Mouse (Mus musculus) heart, embryonic 10.5 days (tissue): ENCODE data around the gene Agbl3. TPM values are rescaled to one million over a fixed set of nuclear protein-coding genes. Genes with fewer than 3 reads are reported as not detected.

ENCODE experiments used
- DNase-seq: peaks from one replicate; pipeline ENCODE4 v3.0.0-alpha.2; 2017; ENCODE audit warnings: low spot score
- H3K27ac ChIP-seq: fragments of 300-500 bp; sonication (generic); 2 replicates; pipeline ENCODE4 v1.5.1; 2016; ENCODE audit warnings: mild to moderate bottlenecking
- H3K27me3 ChIP-seq: fragments of 300-500 bp; sonication (generic); 2 replicates; pipeline ENCODE4 v1.6.1; 2016; ENCODE audit warnings: mild to moderate bottlenecking; ENCODE audit not compliant: poor library complexity, insufficient read depth, severe bottlenecking
- H3K36me3 ChIP-seq: fragments of 300-500 bp; sonication (generic); 2 replicates; pipeline ENCODE4 v1.6.1; 2016; ENCODE audit warnings: mild to moderate bottlenecking, moderate library complexity
- H3K4me1 ChIP-seq: fragments of 300-500 bp; sonication (generic); 2 replicates; pipeline ENCODE4 v1.6.1; 2016; ENCODE audit warnings: mild to moderate bottlenecking
- H3K4me3 ChIP-seq: fragments of 300-500 bp; sonication (generic); 2 replicates; pipeline ENCODE4 v1.5.1; 2016; ENCODE audit warnings: mild to moderate bottlenecking, moderate library complexity
- H3K9me3 ChIP-seq: fragments of 300-500 bp; sonication (generic); 2 replicates; pipeline ENCODE4 v1.6.1; 2016; ENCODE audit warnings: mild to moderate bottlenecking, moderate library complexity
- WGBS: fragments of 180-500 bp; shearing (Covaris S2); methylation state at CpG from one replicate; pipeline ENCODE4 v1.1.7; 2016; 5-methylcytosine and 5-hydroxymethylcytosine counted together
- polyA plus RNA-seq: library from polyadenylated mRNA; unstranded; fragments of >200 nt; fragmentation: Nextera tagmentation; extraction: Ambion mirVana; gene quantifications from 2 replicates; pipeline ENCODE4 v1.2.1, GENCODE M21; 2016

Gene Agbl3
- 4.0 and 6.0 TPM in 2 replicates for polyA plus RNA-seq

DNA sequence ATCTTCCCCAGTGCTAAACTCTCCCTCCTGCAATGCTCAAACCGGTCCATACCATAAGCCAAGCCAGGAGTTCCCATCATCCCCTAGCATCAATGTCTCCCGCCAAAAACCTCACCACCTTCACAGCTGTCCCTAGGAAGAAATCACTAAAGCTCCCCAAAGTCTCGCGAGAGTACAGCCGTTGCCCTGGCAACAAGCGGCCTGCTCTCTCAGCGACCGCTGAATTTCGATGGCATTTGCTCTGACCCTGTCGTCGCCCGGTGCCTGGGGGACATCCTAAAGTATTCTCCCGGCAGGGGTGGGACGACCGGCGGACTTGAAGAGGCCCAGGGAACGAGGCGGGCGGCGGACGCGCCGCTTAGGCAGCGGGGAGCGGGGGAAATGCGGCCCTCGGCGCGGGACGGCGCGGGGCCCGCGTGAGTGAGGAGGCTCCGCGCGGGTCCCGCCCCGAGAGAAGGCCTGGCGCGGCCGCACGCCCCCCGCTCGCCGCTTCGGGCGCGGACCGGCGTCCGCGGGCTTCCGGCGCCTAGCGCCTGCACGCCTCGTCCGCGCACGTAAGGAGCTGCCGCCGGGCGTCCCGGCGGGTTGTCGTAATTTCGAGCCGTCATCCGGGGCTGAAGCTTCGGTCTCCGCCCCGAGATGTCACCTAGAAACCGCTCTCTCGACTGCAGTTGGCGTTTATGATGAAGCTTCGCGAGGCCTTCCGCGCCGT, at the start of gene Agbl3:
Agbl3 (plus strand) TSS at position 202 of the 712 bp plus-strand sequence.
- Histone ChIP-seq H3K27me3 (no peaks in the 10 kb centered on the region), H3K27ac (peak within 1 kb of the TSS; percentile 99), H3K4me1 (peaks cover 2% of the 10 kb centered on the region; the same call in 1 of the 2 replicates), H3K36me3 (no peaks in the 10 kb centered on the region), H3K9me3 (no peaks in the 10 kb centered on the region), H3K4me3 (peak within 1 kb of the TSS; percentile 82)
- under 1% methylated on average over 81 of the region's 81 CpGs for WGBS
- peak; percentile 97 for DNase-seq

DNA sequence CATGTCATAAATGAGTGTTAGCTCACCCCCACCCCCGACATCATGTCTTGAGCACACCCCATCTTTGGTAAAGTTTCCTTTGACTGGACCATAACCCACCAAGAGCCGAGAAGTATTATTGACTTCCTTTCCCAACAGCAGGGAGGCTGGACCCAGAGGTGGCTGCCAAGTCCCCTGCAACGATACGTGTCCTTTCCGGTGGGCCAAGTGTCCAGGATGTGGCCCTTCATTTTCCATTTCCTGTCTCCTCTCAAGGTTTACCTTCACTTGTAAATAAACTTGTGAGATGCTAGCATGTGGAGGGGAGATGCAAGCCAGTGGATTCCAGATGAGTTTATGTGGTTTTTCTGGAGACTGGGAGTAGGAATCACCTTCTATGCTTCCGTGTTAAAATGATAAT, 49.2 kb upstream of the Agbl3 start:
- Histone ChIP-seq H3K27ac (0 out of 2 replicates have a peak overlapping the region, but pooled peaks have one; percentile 11), H3K36me3 (no peaks in the 10 kb centered on the region), H3K4me1 (peaks cover 49% of the 10 kb centered on the region), H3K27me3 (no peaks in the 10 kb centered on the region), H3K4me3 (no peak overlapping the region), H3K9me3 (no peaks in the 10 kb centered on the region)
- WGBS = 84% methylated on average over 6 of the region's 6 CpGs
- no peak for DNase-seq

DNA sequence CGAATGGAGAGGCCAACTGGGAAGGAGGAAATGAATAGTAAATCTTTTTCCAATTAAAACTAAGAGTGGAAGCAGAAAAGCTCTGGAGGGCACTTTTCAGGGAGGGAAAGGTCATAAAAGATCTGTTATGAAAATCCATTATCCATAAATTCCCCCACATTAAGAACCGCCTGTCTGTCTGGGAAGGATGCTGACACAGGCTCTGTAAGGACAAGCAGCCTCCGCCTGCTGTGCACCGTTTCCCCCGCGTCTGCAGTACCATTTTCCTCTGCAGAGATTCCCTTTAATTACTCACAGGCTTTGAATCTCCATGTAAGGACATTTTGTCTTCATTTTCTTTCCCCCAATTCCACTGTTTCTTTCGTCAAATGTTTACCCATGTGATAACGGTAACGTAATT, 48.7 kb upstream of the Agbl3 start:
- DNase-seq = no peak
- H3K4me3 ChIP-seq = no peak overlapping the region
- H3K27me3 ChIP-seq = no peaks in the 10 kb centered on the region
- H3K4me1 ChIP-seq = peaks cover 45% of the 10 kb centered on the region
- no peaks in the 10 kb centered on the region for H3K9me3 ChIP-seq
- no peaks in the 10 kb centered on the region for H3K36me3 ChIP-seq
- 84% methylated on average over 9 of the region's 9 CpGs for whole genome bisulfite sequencing
- no peak overlapping the region for H3K27ac ChIP-seq

DNA sequence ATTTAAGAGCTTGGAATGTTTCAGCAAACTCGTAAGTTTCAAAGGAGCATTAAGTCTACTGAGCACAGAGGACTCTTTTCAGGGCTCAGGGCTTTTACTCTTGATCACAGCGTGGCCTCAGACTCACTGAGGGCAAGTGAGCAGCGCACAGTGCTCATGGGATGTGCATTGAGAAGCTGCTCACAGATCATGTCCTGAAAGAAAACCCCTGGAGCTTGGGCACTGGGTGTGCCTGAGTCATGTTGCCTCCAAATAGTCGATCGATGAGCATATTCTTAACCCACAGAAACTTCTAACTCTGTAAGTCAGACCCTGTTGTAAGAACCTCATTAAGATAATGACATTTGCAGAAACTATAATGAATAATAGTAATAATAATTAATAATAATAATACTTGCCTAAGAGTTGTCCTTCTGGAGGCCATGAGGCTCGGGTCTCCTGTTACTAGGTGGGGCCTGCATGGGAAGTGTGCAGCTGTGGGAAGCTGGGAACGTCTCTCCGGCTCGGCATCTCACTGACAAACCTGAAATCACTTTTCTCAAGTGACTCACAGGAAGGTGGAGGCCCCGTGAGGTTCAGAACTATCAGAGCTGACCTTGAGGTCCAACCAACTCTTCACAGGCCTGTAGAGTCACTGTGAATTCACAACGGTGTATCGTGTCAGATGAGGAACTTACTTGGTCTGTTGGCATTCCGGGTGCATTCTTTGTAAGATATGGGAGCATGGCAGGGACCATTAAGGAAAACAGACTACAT, 45.1 kb upstream of the Agbl3 start:
- Histone ChIP-seq H3K27ac (peak overlapping the region; percentile 7; the same call in 1 of the 2 replicates), H3K9me3 (no peaks in the 10 kb centered on the region), H3K36me3 (no peaks in the 10 kb centered on the region), H3K27me3 (no peaks in the 10 kb centered on the region), H3K4me3 (no peak overlapping the region), H3K4me1 (peaks cover 21% of the 10 kb centered on the region)
- DNase-seq = no peak
- 63% methylated on average over 13 of the region's 13 CpGs for WGBS

DNA sequence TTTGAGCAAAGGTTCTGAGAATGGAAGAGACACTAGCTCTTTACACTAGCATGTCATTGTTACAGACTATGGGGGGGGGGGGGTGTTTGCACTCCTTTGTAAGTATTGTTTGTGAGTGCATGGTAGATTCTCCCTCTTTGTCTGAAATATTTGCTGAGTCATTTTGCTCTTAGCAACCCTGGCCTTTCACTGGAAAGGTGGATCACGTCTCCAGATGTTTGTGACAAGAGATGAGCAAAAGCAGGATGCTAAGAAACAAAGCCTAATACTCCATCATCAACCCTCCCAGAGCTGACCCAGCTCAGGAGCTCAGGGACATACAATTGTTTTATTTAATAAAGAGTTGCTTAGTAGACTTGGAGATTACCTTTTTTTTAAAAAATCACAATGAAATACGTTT, 43.3 kb upstream of the Agbl3 start:
- H3K27ac ChIP-seq = no peak overlapping the region
- H3K36me3 ChIP-seq = peaks cover 9% of the 10 kb centered on the region
- H3K4me3 ChIP-seq = no peak overlapping the region
- DNase-seq = no peak
- no peaks in the 10 kb centered on the region for H3K9me3 ChIP-seq
- 66% methylated on average over 2 of the region's 2 CpGs for WGBS
- no peaks in the 10 kb centered on the region for H3K27me3 ChIP-seq
- H3K4me1 ChIP-seq = peaks cover 7% of the 10 kb centered on the region; the same call in 1 of the 2 replicates

- Histone ChIP-seq H3K36me3 (peaks cover 65% of the 10 kb centered on the region), H3K4me1 (peaks cover 8% of the 10 kb centered on the region), H3K27me3 (no peaks in the 10 kb centered on the region), H3K9me3 (no peaks in the 10 kb centered on the region), H3K4me3 (no peak overlapping the region), H3K27ac (no peak overlapping the region)
- no peak for DNase-seq
- 78% methylated on average over 4 of the region's 4 CpGs for WGBS
These were observed 36.3 kb upstream of the Agbl3 start for GRCm38 (mm10) chr6:34743946-34744345.

DNA sequence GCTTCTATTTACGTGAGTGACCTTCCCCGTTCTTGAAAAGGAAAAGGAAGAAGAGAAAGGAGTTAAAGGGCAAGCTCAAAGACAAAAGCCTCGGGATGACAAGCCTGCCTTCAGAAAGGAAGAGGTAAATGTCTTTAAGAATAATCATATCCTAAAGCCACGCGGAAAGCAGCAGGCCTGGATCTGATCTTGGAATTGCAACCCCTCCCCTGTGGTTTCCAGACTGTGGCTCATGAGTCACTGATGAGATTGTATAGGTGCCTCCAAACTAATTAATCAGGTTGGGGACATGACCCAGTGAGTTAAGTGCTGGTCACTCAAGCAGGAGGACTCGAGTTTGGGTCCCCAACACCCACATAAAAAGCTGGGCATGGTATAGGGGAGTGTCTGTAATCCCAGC, 32.4 kb upstream of the Agbl3 start:
- Histone ChIP-seq H3K4me1 (peaks cover 28% of the 10 kb centered on the region), H3K4me3 (no peak overlapping the region), H3K27me3 (no peaks in the 10 kb centered on the region), H3K9me3 (no peaks in the 10 kb centered on the region), H3K27ac (no peak overlapping the region), H3K36me3 (peaks cover 65% of the 10 kb centered on the region)
- 70% methylated on average over 6 of the region's 6 CpGs for WGBS
- no peak for DNase-seq

DNA sequence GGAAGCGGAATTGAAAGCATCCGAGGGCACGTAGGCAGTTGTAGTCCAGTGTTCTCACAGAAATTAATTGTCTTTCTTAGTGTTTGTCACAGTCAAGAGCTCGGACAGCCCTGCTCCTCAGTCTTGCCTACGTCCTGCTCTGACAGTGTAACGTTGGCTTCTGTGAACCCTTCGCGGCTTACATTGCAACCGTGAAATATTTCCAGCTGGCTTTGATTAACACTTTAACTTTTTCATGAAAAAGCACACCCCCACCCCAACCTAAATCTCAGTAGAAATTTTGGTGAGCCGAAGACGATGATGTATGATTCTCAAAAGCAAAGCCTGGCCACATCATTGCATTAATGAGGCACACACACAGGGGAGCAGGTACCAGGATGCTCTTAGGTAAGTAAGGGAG, 31.7 kb upstream of the Agbl3 start:
- Histone ChIP-seq H3K9me3 (no peaks in the 10 kb centered on the region), H3K4me1 (peaks cover 28% of the 10 kb centered on the region), H3K4me3 (no peak overlapping the region), H3K36me3 (peaks cover 62% of the 10 kb centered on the region), H3K27ac (no peak overlapping the region), H3K27me3 (no peaks in the 10 kb centered on the region)
- no peak for DNase-seq
- 90% methylated on average over 11 of the region's 11 CpGs for WGBS

- H3K36me3 ChIP-seq = peaks cover 60% of the 10 kb centered on the region
- no peak for DNase-seq
- no peaks in the 10 kb centered on the region for H3K9me3 ChIP-seq
- no peaks in the 10 kb centered on the region for H3K27me3 ChIP-seq
- 61% methylated on average over 6 of the region's 6 CpGs for WGBS
- no peak overlapping the region for H3K4me3 ChIP-seq
- peaks cover 28% of the 10 kb centered on the region for H3K4me1 ChIP-seq
- no peak overlapping the region for H3K27ac ChIP-seq
These were observed 30.7 kb upstream of the Agbl3 start for GRCm38 (mm10) chr6:34749526-34749925.

- Histone ChIP-seq H3K4me3 (no peak overlapping the region), H3K4me1 (peaks cover 28% of the 10 kb centered on the region), H3K36me3 (peaks cover 56% of the 10 kb centered on the region), H3K9me3 (no peaks in the 10 kb centered on the region), H3K27me3 (no peaks in the 10 kb centered on the region), H3K27ac (peak overlapping the region; percentile 29; the same call in 1 of the 2 replicates)
- WGBS = 58% methylated on average over 7 of the region's 7 CpGs
- no peak for DNase-seq
These were observed 29.6 kb upstream of the Agbl3 start for GRCm38 (mm10) chr6:34750487-34751120.

DNA sequence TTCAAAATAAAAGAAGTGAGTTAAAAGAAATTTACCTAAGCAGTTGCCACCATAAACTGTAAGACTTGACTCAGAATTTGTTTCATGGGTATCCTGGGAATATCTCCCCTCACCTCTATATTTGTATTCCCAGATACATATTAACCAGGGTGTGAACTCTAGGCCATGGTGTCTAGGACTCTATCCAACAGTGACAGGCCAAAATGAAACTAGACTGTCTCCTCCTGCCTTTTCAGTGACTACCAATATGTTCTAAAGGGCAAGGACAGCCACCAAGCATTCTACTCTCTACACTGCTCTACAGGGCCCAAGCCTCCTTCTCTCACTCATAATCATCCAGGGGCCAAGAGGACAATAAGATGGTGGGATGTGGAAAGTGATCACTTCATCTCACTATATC, 28.6 kb upstream of the Agbl3 start:
- no peak for DNase-seq
- Histone ChIP-seq H3K27me3 (no peaks in the 10 kb centered on the region), H3K36me3 (peaks cover 56% of the 10 kb centered on the region)

GRCm38 (mm10) chr6:34754448-34754847, 25.8 kb upstream of the Agbl3 start:
- no peaks in the 10 kb centered on the region for H3K27me3 ChIP-seq
- peak; percentile 81 for DNase-seq
- no peaks in the 10 kb centered on the region for H3K9me3 ChIP-seq
- peaks cover 15% of the 10 kb centered on the region; the same call in 1 of the 2 replicates for H3K4me1 ChIP-seq
- H3K36me3 ChIP-seq = peaks cover 61% of the 10 kb centered on the region
- WGBS = 40% methylated on average over 5 of the region's 5 CpGs
- H3K4me3 ChIP-seq = no peak overlapping the region
- H3K27ac ChIP-seq = no peak overlapping the region

More for the DNA sequence above, 28.6 kb upstream of the Agbl3 start:
- Histone ChIP-seq H3K27ac (no peak overlapping the region), H3K4me3 (no peak overlapping the region), H3K4me1 (peaks cover 28% of the 10 kb centered on the region), H3K9me3 (no peaks in the 10 kb centered on the region)

DNA sequence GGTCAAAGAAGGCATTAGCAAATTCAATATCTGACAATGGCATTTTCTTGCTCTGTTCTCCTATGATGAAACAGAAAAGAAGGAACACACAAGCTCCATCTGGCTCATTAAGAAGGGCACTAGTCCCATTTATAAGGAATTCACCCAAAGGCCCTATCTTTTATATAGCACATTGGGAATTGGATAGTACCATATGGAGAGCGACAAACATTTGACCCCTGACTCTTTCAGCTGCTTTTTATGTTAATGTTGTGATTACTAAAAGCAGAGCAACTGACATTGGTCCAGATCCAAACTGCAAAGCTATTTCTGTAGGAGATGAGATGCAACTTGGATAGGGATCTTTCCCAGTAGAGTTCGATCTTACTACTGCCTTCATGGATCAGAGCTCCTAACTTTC, 21.9 kb upstream of the Agbl3 start:
- DNase-seq = no peak
- H3K4me1 ChIP-seq = no peaks in the 10 kb centered on the region
- peaks cover 83% of the 10 kb centered on the region for H3K36me3 ChIP-seq
- no peak overlapping the region for H3K4me3 ChIP-seq
- whole genome bisulfite sequencing = 87% methylated on average over 2 of the region's 2 CpGs
- H3K27me3 ChIP-seq = no peaks in the 10 kb centered on the region
- no peaks in the 10 kb centered on the region for H3K9me3 ChIP-seq
- no peak overlapping the region for H3K27ac ChIP-seq
